Mouse (Mus musculus): ENCODE results near the gene Timm17b. TPM values are rescaled to one million over a fixed set of nuclear protein-coding genes. Genes with fewer than 3 reads are reported as not detected.
"Not testable (repeated sequence)": the region's sequence is repeated elsewhere in the genome, so short reads cannot be mapped to it uniquely, and the experiment has no call there.

The Timm17b gene
- polyA plus RNA-seq, 1 experiment from 2014 or later: 227 TPM

- H3K36me3 ChIP-seq (ENCODE audit: control insufficient read depth, insufficient read depth, low read length); H3K4me2 ChIP-seq (ENCODE audit: low read length); H3K4me3 ChIP-seq (ENCODE audit: low read depth, low read length); H3K9me3 ChIP-seq (replicated peaks; ENCODE audit: control insufficient read depth, low read length); H3K4me1 ChIP-seq (ENCODE audit: control insufficient read depth, insufficient read depth, low read length); DNase-seq (ENCODE audit: low spot score); ATAC-seq; H3K27ac ChIP-seq (ENCODE audit: low read depth, low read length); H3K27me3 ChIP-seq (replicated peaks; ENCODE audit: control insufficient read depth, insufficient read depth, low read length); H3K9ac ChIP-seq (ENCODE audit: low read length): not testable (repeated sequence)
- 85% methylated on average over 4 of the region's 4 CpGs for WGBS
These were observed 10.1 kb downstream of the Timm17b start, which contains the start of gene Gm10490 for GRCm38 (mm10) chrX:7909242-7909641. TSS of gene Gm10490 (plus strand) at chrX:7909542.

GRCm38 (mm10) chrX:7910473-7910872 is 11.3 kb downstream of the Timm17b start:
- DNase-seq (ENCODE audit: low spot score) (peak; percentile 11), ATAC-seq (no peak)
- no peaks in the 10 kb centered on the region for H3K27me3 ChIP-seq (replicated peaks; ENCODE audit: control insufficient read depth, insufficient read depth, low read length)
- no peak overlapping the region for H3K4me2 ChIP-seq (ENCODE audit: low read length)
- no peaks in the 10 kb centered on the region for H3K4me1 ChIP-seq (ENCODE audit: control insufficient read depth, insufficient read depth, low read length)
- H3K4me3 ChIP-seq (ENCODE audit: low read depth, low read length): no peak overlapping the region
- WGBS: 48% methylated on average over 6 of the region's 6 CpGs
- H3K9ac ChIP-seq (ENCODE audit: low read length): no peak overlapping the region
- H3K9me3 ChIP-seq (replicated peaks; ENCODE audit: control insufficient read depth, low read length): no peaks in the 10 kb centered on the region
- H3K36me3 ChIP-seq (ENCODE audit: control insufficient read depth, insufficient read depth, low read length): 0 out of 2 replicates have a peak, but pooled peaks cover 5% of the 10 kb centered on the region
- H3K27ac ChIP-seq (ENCODE audit: low read depth, low read length): no peak overlapping the region

- not testable (repeated sequence) for H3K4me2 ChIP-seq (ENCODE audit: low read length); H3K9ac ChIP-seq (ENCODE audit: low read length); H3K27me3 ChIP-seq (replicated peaks; ENCODE audit: control insufficient read depth, insufficient read depth, low read length); ATAC-seq; H3K27ac ChIP-seq (ENCODE audit: low read depth, low read length); H3K4me3 ChIP-seq (ENCODE audit: low read depth, low read length); H3K36me3 ChIP-seq (ENCODE audit: control insufficient read depth, insufficient read depth, low read length); H3K4me1 ChIP-seq (ENCODE audit: control insufficient read depth, insufficient read depth, low read length); H3K9me3 ChIP-seq (replicated peaks; ENCODE audit: control insufficient read depth, low read length)
- peak; percentile 14 for DNase-seq (ENCODE audit: low spot score)
- WGBS: 28% methylated on average over 3 of the region's 3 CpGs
These were observed 16.5 kb downstream of the Timm17b start for GRCm38 (mm10) chrX:7915669-7916068.

DNA sequence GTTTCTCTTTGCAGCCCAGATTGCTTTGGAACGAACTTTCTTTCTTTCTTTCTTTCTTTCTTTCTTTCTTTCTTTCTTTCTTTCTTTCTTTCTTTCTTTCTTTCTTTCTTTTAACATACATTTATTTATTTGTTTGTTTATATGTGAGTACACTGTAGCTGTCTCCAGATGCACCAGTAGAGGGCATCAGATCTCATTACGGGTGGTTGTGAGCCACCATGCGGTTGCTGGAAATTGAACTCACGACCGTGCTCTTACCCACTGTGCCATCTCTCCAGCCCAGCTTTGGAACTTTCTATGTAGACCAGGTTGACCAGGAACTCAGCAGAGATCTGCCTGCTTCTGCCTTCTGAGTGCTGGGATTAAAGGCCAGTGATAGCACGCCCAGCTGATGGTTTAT is 18.8 kb downstream of the Timm17b start:
- not testable (repeated sequence) for H3K4me3 ChIP-seq (ENCODE audit: low read depth, low read length); H3K9ac ChIP-seq (ENCODE audit: low read length); H3K27ac ChIP-seq (ENCODE audit: low read depth, low read length); H3K36me3 ChIP-seq (ENCODE audit: control insufficient read depth, insufficient read depth, low read length); DNase-seq (ENCODE audit: low spot score); H3K27me3 ChIP-seq (replicated peaks; ENCODE audit: control insufficient read depth, insufficient read depth, low read length); ATAC-seq; H3K9me3 ChIP-seq (replicated peaks; ENCODE audit: control insufficient read depth, low read length); H3K4me2 ChIP-seq (ENCODE audit: low read length); H3K4me1 ChIP-seq (ENCODE audit: control insufficient read depth, insufficient read depth, low read length)
- 77% methylated on average over 6 of the region's 6 CpGs for WGBS

DNA sequence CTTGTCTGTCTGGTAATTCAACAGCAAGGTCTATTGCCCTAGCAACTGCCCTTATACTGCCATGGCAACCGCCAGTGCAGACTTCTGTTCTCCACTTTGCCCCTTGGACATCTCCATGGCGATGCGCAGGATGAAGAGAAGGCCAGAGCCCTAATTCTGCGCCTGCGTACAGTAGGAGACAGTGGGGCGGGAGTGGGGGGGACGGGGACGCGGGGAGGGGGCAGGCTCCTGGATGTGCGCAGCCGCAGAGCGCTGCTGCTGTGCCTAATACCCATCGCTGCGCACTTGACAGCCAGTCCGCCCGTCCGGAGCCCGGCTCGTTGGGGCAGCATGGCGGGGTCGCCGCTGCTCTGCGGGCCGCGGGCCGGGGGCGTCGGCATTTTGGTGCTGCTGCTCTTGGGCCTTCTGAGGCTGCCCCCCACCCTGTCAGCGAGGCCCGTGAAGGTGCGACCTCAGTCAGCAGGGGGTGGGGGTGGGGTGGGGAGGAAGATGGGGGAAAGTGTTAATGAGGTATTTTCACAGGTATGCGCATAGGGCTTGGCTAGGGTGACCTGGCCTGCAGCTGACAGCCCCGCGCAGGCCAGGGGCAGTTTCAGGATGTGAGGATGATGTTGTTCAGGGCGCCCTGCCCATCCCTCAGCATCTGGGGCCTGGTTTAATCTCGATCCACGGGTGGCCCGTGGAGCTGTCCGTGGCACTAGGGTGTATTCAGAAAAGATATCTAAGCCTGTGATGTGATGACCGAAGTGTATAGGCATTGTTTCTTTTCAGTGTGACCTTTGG is 20.6 kb downstream of the Timm17b start, which contains the start of gene Pcsk1n:
Gene Pcsk1n, plus strand, starts transcription at position 222 of the 783 bp plus-strand sequence.
- Histone ChIP-seq H3K4me3 (ENCODE audit: low read depth, low read length) (peak within 1 kb of the TSS; percentile 39), H3K36me3 (ENCODE audit: control insufficient read depth, insufficient read depth, low read length) (peaks cover 6% of the 10 kb centered on the region; the same call in 1 of the 2 replicates), H3K9ac (ENCODE audit: low read length) (peak within 1 kb of the TSS; percentile 67), H3K4me2 (ENCODE audit: low read length) (peak within 1 kb of the TSS; percentile 56), H3K4me1 (ENCODE audit: control insufficient read depth, insufficient read depth, low read length) (no peaks in the 10 kb centered on the region), H3K9me3 (replicated peaks; ENCODE audit: control insufficient read depth, low read length) (no peaks in the 10 kb centered on the region), H3K27me3 (replicated peaks; ENCODE audit: control insufficient read depth, insufficient read depth, low read length) (no peaks in the 10 kb centered on the region), H3K27ac (ENCODE audit: low read depth, low read length) (peak within 1 kb of the TSS; percentile 68)
- 28% methylated on average over 37 of the region's 40 CpGs for whole genome bisulfite sequencing
- DNase-seq (ENCODE audit: low spot score) (peak; percentile 84), ATAC-seq (peak; percentile 93)

GRCm38 (mm10) chrX:7922032-7922431 is 22.9 kb downstream of the Timm17b start:
- Histone ChIP-seq H3K4me3 (ENCODE audit: low read depth, low read length) (peak overlapping the region; percentile 33), H3K9ac (ENCODE audit: low read length) (peak overlapping the region; percentile 52), H3K27me3 (replicated peaks; ENCODE audit: control insufficient read depth, insufficient read depth, low read length) (no peaks in the 10 kb centered on the region), H3K36me3 (ENCODE audit: control insufficient read depth, insufficient read depth, low read length) (peaks cover 6% of the 10 kb centered on the region; the same call in 1 of the 2 replicates), H3K27ac (ENCODE audit: low read depth, low read length) (no peak overlapping the region), H3K4me2 (ENCODE audit: low read length) (peak overlapping the region; percentile 56), H3K4me1 (ENCODE audit: control insufficient read depth, insufficient read depth, low read length) (no peaks in the 10 kb centered on the region), H3K9me3 (replicated peaks; ENCODE audit: control insufficient read depth, low read length) (no peaks in the 10 kb centered on the region)
- WGBS: 19% methylated on average over 42 of the region's 48 CpGs
- peak; percentile 14 for DNase-seq (ENCODE audit: low spot score)
- 0 out of 2 replicates have a peak, but pooled peaks have one; percentile 9 for ATAC-seq

- no peak for ATAC-seq
- Histone ChIP-seq H3K36me3 (ENCODE audit: control insufficient read depth, insufficient read depth, low read length) (peaks cover 19% of the 10 kb centered on the region), H3K4me1 (ENCODE audit: control insufficient read depth, insufficient read depth, low read length) (no peaks in the 10 kb centered on the region), H3K4me3 (ENCODE audit: low read depth, low read length) (no peak overlapping the region), H3K27ac (ENCODE audit: low read depth, low read length) (no peak overlapping the region), H3K4me2 (ENCODE audit: low read length) (no peak overlapping the region), H3K9ac (ENCODE audit: low read length) (no peak overlapping the region), H3K9me3 (replicated peaks; ENCODE audit: control insufficient read depth, low read length) (no peaks in the 10 kb centered on the region), H3K27me3 (replicated peaks; ENCODE audit: control insufficient read depth, insufficient read depth, low read length) (no peaks in the 10 kb centered on the region)
- DNase-seq (ENCODE audit: low spot score): no peak
- 80% methylated on average over 6 of the region's 6 CpGs for WGBS
These were observed 27.1 kb downstream of the Timm17b start for GRCm38 (mm10) chrX:7926266-7926665.

- H3K9me3 ChIP-seq (replicated peaks; ENCODE audit: control insufficient read depth, low read length): no peaks in the 10 kb centered on the region
- ATAC-seq: no peak
- H3K27ac ChIP-seq (ENCODE audit: low read depth, low read length): no peak overlapping the region
- no peak overlapping the region for H3K4me3 ChIP-seq (ENCODE audit: low read depth, low read length)
- no peak for DNase-seq (ENCODE audit: low spot score)
- no peak overlapping the region for H3K9ac ChIP-seq (ENCODE audit: low read length)
- no peak overlapping the region for H3K4me2 ChIP-seq (ENCODE audit: low read length)
- no peaks in the 10 kb centered on the region for H3K4me1 ChIP-seq (ENCODE audit: control insufficient read depth, insufficient read depth, low read length)
- no peaks in the 10 kb centered on the region for H3K27me3 ChIP-seq (replicated peaks; ENCODE audit: control insufficient read depth, insufficient read depth, low read length)
- 24% methylated on average over 10 of the region's 10 CpGs for WGBS
- peaks cover 26% of the 10 kb centered on the region for H3K36me3 ChIP-seq (ENCODE audit: control insufficient read depth, insufficient read depth, low read length)
These were observed 28.0 kb downstream of the Timm17b start for GRCm38 (mm10) chrX:7927116-7927515.

GRCm38 (mm10) chrX:7928270-7928790 is 29.2 kb downstream of the Timm17b start, which contains the start of gene Eras:
TSS of gene Eras (minus strand) at chrX:7928607.
- no peak within 1 kb of the TSS for H3K27ac ChIP-seq (ENCODE audit: low read depth, low read length)
- H3K4me3 ChIP-seq (ENCODE audit: low read depth, low read length): no peak within 1 kb of the TSS
- no peak within 1 kb of the TSS for H3K4me2 ChIP-seq (ENCODE audit: low read length)
- no peaks in the 10 kb centered on the region for H3K27me3 ChIP-seq (replicated peaks; ENCODE audit: control insufficient read depth, insufficient read depth, low read length)
- no peak within 1 kb of the TSS for H3K9ac ChIP-seq (ENCODE audit: low read length)
- peaks cover 27% of the 10 kb centered on the region for H3K36me3 ChIP-seq (ENCODE audit: control insufficient read depth, insufficient read depth, low read length)
- no peak for DNase-seq (ENCODE audit: low spot score)
- H3K4me1 ChIP-seq (ENCODE audit: control insufficient read depth, insufficient read depth, low read length): no peaks in the 10 kb centered on the region
- H3K9me3 ChIP-seq (replicated peaks; ENCODE audit: control insufficient read depth, low read length): no peaks in the 10 kb centered on the region
- 34% methylated on average over 19 of the region's 19 CpGs for WGBS
- ATAC-seq: no peak
